Mouse (Mus musculus) mouse trophoblast stem cell (cell line): ENCODE results near the gene Raet1e.
"Not testable (repeated sequence)": the region's sequence is repeated elsewhere in the genome, so short reads cannot be mapped to it uniquely, and the experiment has no call there.

Experiments
- in situ Hi-C, 2 experiments: fragments of 300-500 bp; cut with MseI, MboI; formaldehyde crosslinking; loops; 2 replicates in 1 of 2; 3 replicates in 1 of 2; pipeline ENCODE4 v1.15.1; 2025

Gene Raet1e

GRCm38 (mm10) chr10:22163705-22164583, 5.6 kb downstream of the Raet1e start:
- in situ Hi-C loops, result loop anchor here in 1 of 2 experiments (25.0 kb wide), 2 partner anchors 198 to 323 kb away; partner anchors contain the start of gene Raet1d

- in situ Hi-C loops, result loop anchor here in 1 of 2 experiments (25.0 kb wide), 2 partner anchors 197 to 322 kb away; partner anchors contain the start of gene Raet1d
These were observed 7.1 kb downstream of the Raet1e start for GRCm38 (mm10) chr10:22165328-22166003.

DNA sequence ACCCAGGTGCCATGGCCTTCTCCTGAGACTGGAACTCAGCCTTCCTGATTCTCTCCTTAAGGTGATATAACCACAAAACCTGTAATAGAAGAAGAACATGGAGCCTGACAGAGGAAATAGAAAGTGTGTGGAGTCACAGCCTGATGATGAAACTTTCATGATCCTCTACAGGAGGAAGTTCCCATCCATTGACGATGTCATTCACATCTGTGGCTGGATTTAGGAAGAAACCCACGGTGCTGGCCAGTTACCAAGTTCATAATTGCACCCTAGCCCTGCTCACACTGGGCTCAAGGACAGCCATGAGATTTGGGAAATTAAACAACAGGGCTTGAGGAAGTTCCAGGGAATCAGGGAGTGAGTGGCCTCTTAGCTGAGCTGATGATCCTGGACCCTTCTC, 7.7 kb downstream of the Raet1e start:
- in situ Hi-C loops, result loop anchor here in 1 of 2 experiments (25.0 kb wide), 2 partner anchors 196 to 321 kb away; partner anchors contain the start of gene Raet1d

DNA sequence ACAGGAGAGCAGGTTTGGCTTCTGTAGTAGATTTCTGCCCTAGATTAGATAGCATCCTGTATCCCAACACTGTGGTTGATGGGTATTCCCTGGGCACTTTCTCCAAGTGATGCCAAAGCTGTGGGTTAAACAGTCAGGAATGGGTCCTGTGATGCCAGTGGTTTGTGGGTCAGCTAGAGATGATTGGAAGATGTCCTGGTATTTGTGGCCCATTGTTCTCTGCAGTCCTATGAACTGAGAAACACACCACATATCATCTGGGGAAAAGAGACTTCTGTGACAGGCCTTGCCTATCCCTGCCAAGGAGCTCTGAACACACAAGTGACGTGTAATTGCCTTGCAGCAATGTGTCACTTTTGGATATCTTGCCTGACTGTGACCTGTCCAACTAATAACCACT, 8.7 kb downstream of the Raet1e start:
- in situ Hi-C loops, result loop anchor here in 1 of 2 experiments (25.0 kb wide), 2 partner anchors 195 to 320 kb away; partner anchors contain the start of gene Raet1d

- in situ Hi-C loops, result loop anchor here in 1 of 2 experiments (25.0 kb wide), 2 partner anchors 193 to 318 kb away; partner anchors contain the start of gene Raet1d
These were observed 10.7 kb downstream of the Raet1e start for GRCm38 (mm10) chr10:22169116-22169515.

DNA sequence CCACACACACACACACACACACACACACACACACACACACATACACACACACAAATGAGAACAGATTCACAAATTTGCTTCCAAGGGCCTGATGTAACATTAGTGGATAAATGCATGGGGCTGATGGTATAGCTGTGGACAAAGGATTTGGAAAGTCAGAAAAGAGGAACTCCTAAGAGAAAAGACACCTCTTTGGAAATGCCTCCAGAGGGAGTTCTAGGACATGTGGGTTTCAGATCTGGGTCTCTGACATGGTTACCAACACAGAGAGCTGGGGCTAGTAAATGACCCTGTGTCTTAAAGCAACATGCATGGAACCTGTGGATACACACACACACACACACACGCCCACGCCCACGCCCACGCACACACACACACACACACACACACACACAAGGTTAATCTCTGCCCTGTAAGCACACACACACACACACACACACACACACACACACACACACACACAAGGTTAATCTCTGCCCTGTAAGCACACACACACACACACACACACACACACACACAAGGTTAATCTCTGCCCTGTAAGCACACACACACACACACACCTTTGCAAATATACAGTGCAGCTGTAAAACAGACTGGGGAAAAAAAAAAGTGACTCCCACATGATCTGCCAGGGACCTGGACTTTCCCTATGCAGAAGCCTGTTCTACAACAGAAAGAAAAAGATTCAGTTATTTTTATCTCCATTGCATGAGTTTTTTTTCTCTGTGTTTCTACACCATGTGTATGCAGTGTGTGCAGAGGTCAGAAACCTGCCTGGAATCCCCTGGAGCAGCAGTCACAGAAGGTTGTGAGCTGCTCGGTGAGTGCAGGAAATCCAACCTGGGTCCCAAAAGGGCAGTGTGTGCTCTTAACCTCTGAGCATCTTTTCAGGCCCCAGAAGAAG, 14.3 kb downstream of the Raet1e start:
- in situ Hi-C loops, result loop anchor here in 1 of 2 experiments (25.0 kb wide), 2 partner anchors 190 to 315 kb away; partner anchors contain the start of gene Raet1d

DNA sequence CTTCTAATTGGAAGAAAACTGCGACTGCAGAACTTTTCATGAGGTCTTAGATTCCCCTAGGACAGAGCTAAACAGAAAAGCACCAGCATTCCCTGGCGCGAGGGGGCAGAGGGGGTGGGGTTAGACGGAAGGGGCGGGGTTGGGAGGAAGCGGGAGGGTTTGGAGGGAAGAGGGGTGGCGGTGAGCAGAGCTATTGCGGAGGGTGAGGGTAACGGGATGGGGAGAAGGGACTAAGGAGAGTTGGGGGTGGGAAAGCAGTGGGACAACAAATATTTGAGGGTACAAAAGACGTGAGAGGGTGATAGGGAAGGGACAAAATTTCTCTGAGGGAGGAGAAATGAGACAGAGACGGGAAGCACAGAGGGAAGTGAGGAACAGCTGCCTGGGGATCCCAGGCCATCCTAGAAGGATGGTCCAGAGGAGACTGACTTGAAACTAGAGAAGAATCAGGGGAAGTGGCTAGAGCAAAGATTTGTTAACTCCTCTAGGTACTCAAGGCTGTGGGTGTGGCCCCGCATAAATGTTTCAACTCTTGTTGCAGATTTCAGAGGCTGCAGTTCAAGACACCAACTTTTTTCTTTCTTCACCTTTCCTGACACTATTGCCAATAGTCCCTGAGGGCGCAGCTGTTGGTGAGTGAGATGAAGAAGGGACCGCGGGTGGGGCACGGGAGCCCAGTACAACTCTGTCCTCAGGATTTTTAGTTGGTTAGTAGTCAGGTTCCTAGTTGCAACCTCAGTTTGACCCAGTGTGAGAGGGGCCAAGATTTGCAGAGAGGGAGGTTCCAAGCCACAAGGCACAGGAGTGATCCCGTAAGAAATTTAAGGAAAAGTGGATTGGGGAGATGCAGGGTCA, 15.2 kb downstream of the Raet1e start:
- in situ Hi-C loops, result loop anchor here in 1 of 2 experiments (25.0 kb wide), 2 partner anchors 189 to 314 kb away; partner anchors contain the start of gene Raet1d

- in situ Hi-C loops, result loop anchor here in 1 of 2 experiments (25.0 kb wide), 2 partner anchors 188 to 313 kb away; partner anchors contain the start of gene Raet1d
These were observed 15.8 kb downstream of the Raet1e start for GRCm38 (mm10) chr10:22174190-22174487.

- in situ Hi-C loops, result not testable (repeated sequence)
These were observed 18.1 kb downstream of the Raet1e start for GRCm38 (mm10) chr10:22176515-22176914.

DNA sequence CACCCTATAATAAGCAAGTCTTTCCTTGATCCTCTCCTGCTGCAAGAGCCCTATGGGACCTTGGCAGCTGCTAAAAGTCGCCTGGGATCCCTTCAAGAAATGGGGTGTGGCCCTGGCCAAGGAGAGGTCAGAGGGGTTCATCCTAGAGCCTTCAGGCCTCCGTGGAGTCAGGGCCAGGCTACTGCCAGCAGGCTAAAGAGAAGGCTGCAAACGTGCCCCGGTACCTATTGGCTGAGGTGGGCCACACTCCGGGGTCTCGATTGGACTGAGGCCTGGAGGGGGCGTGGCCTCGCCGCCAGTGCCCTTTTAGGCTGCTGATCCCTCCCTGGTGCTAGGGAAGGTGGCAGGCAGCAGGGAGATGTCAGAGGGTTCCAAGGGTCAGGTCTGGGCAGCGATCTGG, 32.7 kb downstream of the Raet1e start:
- in situ Hi-C loops, result not testable (repeated sequence)

- in situ Hi-C loops, result not testable (repeated sequence)
These were observed 43.0 kb downstream of the Raet1e start for GRCm38 (mm10) chr10:22201352-22201751.

DNA sequence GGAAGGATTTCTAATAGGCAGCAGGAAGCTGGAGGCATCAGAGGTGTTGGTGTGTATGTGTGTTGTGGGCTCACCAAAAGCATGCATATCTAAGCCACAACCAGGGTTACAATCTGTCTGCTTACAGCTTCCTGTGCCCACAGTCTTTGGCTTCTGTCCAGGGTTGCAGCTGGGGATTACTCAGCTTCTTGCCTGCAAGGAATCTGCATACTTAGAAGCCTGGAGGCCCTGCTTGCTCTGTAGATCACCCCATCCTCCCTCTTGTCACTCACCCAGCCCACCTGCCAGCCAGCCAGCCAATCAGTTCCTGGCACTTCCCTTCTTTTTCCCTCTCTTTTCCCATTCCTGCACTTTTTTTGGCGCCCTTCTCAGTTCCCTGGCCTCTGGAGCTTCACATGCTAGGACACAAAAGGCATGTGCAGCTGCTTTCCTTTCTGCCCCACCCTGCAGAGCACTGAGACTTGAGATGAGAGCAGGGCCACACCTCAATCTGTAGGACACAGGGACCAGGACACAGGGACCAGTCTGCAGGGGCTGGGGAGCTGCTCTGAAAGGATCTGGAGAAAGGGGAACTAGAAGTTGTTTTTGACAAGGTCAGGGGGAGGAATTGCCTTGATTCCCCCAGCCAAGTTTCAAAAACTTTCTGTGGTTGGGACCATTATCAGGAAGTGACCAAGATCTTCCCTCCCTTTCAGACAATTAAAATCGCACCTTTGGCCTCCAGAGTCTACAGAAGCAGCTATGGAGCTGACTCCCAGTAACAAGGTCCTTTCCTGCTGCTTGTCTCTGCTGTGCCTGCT, 44.6 kb downstream of the Raet1e start:
- in situ Hi-C loops, result not testable (repeated sequence)

GRCm38 (mm10) chr10:22206443-22206842, 48.1 kb downstream of the Raet1e start:
- in situ Hi-C loops, result not testable (repeated sequence)

GRCm38 (mm10) chr10:22212012-22212696, 53.8 kb downstream of the Raet1e start:
- in situ Hi-C loops, result not testable (repeated sequence)

- in situ Hi-C loops, result not testable (repeated sequence)
These were observed 65.3 kb downstream of the Raet1e start for GRCm38 (mm10) chr10:22223474-22224349.

- in situ Hi-C loops, result loop anchor here in 1 of 2 experiments (5.0 kb wide), 1 partner anchor 192 kb away; no protein-coding TSS in a partner anchor
These were observed 106.7 kb downstream of the Raet1e start for GRCm38 (mm10) chr10:22265060-22265459.
